Mouse (Mus musculus) left cerebral cortex, postnatal 14 days (tissue): ENCODE results near the gene Aipl1. TPM values are rescaled to one million over a fixed set of nuclear protein-coding genes. Genes with fewer than 3 reads are reported as not detected.
A peak's percentile ranks its signal among the peaks of the same experiment; 100 is the strongest.

Experiments used
- DNase-seq, 2 experiments: peaks; one replicate each; pipeline ENCODE4 v3.0.0; 2021 to 2022; ENCODE audit warnings: low spot score in 2 of 2, mixed read lengths in 1 of 2
- intact Hi-C: fragments of 180-260 bp; cut with DNase I; formaldehyde crosslinking; loops from one replicate; pipeline ENCODE4 v1.15.1; 2025
- total RNA-seq, 2 experiments: library from RNA; stranded (reverse); gene quantifications; 2 replicates each; pipeline ENCODE4 v1.2.3; 2021

The Aipl1 gene
- total RNA-seq, 2 experiments from 2014 or later: not detected

DNA sequence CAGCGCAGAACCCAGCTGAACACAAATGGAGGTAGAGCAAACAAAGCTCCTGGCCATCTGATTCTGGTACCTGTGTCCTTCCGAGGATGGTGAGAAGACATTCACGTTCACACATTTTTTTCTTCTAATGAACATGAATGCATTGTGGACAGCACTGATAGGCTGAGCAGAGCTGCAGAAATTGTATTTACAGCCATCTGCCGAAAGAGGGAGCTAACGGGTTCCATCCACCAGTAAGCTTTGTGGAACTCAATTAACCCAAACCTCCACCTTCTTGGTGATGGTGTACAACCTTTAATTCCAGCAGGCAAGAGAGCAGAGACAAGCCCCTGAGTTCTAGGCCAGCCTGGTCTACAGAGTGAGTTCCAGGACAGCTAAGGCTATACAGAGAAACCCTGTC is 11.5 kb downstream of the Aipl1 start:
- DNase-seq: peak in 1 of 2 experiments; percentile 46
- intact Hi-C loops: loop anchor here (10.0 kb wide), 1 partner anchor 171 kb away; no protein-coding TSS in a partner anchor

DNA sequence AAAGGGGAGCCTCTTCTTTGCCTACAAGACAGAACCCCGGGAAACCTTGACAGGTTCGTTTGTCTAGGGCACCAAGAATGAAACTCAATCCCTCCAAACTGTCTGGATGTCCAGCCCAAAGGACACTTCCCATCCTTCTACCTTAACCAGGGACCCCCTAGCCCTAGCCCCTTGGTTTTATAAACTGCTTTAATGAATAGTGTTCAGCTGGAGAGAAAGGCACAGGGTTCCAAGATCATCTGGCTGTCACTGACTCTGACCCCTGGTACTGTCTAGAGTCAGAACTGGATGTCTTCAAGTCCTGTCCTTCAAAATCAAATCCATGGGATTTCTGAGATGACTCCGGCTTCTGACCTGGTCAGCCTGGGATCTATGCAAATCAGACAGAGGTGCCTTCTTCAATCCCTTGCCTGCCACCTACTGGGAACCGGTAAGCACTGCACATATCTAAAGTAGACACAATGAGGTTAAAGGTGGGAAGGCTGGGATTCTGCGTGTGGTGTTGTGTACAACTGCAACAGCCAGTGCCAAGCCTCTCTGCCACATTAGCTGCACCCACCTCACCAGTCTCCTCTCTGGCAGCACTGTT is 13.0 kb downstream of the Aipl1 start:
- intact Hi-C loops: loop anchor here (5.0 to 10.0 kb wide), 3 partner anchors 169 to 352 kb away; no protein-coding TSS in a partner anchor
- peak; percentile 64 to 70 for DNase-seq

DNA sequence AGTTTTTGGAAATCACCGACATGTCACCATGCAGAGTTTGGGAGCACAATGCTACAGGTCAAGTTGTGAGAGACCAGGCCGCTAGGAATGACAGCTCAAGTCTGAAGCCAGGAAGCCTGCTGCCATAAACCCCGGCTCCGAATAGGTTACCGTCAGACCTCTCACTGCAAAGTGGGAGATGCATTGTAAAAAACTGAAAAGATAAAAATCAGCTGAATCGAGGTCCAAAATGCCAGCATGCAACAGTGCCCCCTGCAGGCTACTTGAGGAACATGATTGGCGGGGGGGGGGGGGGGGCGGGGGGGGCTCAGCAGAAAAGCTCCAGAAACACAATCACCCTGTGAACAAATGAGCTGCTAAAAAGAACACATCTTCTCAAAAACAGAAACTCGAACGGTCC is 13.7 kb downstream of the Aipl1 start:
- intact Hi-C loops: loop anchor here (5.0 to 10.0 kb wide), 3 partner anchors 169 to 351 kb away; no protein-coding TSS in a partner anchor
- DNase-seq: no peak

GRCm38 (mm10) chr11:72022827-72023226 is 14.5 kb downstream of the Aipl1 start:
- intact Hi-C loops: loop anchor here (5.0 to 10.0 kb wide), 3 partner anchors 168 to 351 kb away; no protein-coding TSS in a partner anchor
- no peak for DNase-seq

GRCm38 (mm10) chr11:72021015-72021414 is 16.3 kb downstream of the Aipl1 start:
- intact Hi-C loops: loop anchor here (5.0 to 10.0 kb wide), 3 partner anchors 166 to 349 kb away; no protein-coding TSS in a partner anchor
- no peak for DNase-seq

DNA sequence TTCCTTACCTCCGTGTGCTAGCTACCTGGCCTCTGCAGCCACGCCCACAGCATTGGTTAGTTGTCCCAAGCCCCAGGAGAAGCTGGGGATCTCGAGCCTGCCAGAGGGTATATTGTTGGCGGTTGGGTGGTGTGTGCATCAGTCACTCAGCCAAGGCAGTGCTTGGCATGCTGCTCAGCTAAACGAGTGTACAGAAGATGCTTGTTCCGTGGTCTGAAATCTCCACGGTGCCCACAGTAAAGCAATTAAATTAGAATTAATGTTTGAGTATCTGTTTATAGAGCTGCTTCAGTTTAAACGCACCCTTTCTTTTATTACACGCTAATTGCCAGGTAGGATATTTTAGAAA is 20.1 kb downstream of the Aipl1 start:
- DNase-seq: no peak
- intact Hi-C loops: no loop called here

DNA sequence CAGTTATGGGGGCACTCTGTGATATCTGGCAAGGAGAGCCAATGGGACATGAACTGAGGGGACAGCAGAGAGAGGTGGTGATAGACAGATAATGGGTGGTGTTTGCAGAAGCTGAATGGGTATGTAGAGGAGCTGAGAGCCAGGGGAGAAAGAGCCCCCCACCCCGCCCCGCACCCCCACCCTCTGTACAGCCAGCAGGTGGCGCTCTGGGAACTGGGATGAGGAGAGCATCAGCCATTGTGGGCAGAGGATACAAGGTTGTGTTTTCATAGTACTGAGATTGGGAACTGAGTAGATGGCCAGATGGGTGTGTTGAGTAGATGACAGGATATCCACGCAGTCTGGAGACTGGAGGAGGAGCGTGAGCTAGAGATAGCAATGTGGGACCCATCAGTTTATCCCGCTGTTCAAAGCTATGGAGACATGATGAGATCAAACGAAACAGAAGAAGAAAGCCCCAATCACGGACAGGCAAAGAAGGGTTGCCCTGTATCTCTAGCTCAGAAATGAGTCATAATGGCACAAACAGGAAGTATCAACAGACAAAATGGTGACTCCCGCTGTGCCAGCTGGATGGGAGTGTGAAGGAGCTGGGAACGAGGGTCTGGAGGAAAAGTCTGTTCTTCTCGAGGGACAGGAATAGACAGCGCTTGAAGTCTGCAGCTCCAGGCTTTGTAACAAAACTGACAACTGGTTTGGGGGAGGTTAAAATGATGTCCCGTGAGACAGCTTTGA is 20.6 kb downstream of the Aipl1 start:
- DNase-seq: no peak
- intact Hi-C loops: no loop called here

GRCm38 (mm10) chr11:72014674-72015073 is 22.6 kb downstream of the Aipl1 start:
- DNase-seq: no peak
- intact Hi-C loops: no loop called here

DNA sequence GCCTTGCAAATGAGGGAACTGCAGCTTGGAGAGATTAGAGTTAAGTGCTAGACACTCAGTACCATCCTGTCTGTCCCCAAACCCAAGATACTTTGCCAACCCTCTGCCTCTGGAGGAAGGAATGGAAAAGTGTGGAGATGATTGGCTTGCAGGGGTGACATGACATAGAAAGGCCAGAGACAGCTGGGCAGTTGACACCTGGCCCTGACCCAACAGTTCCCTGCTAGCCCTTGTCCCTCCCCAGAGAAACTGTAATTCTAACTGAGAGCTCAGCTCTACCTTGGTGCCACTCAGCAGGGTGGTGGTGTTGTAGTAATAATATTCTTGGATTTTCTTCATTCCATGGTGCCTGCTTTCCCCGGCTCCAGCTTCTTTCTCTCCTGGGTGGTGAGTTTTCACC is 25.4 kb downstream of the Aipl1 start:
- intact Hi-C loops: no loop called here
- no peak for DNase-seq

GRCm38 (mm10) chr11:72010940-72011722 is 26.2 kb downstream of the Aipl1 start:
- intact Hi-C loops: no loop called here
- no peak for DNase-seq

GRCm38 (mm10) chr11:72010367-72010766 is 26.9 kb downstream of the Aipl1 start:
- no peak for DNase-seq
- intact Hi-C loops: no loop called here

DNA sequence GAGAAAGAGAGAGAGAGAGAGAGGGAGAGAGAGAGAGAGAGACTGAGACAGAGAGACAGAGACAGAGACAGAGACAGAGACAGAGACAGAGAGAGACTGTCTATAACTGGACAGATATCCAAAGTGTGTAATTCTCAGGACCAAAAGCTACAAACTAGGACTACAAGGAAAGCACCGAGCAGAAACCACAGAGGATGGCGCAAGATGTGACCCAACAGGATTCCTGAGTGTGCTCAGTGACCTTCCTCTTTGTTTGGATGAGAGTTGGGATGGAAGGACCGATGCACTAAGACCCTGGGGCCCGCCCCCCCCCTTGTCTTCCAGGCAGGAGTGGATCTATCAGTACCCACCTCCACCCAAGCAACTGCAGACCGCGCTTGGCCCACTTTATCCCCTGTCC is 31.8 kb downstream of the Aipl1 start:
- no peak for DNase-seq
- intact Hi-C loops: no loop called here

DNA sequence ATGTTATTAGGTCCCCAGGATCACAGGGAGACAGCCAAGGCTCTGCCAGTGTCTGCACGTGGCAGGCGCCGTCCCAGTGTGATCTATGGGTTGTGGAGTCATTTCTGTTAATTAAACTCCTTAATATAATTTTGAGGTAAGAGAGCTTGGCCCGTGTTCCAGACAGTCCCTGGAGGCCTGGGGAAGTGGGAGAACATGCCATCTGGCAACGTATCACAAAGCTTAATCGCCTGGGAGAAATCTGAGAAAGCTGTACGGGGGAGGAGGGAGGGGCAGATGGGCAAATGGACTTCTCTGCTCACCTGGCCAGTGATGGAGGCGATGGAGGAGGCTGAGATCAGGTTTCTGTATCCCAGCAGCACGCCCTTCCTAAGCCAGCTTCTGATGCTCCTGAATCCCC is 34.1 kb downstream of the Aipl1 start:
- no peak for DNase-seq
- intact Hi-C loops: no loop called here

DNA sequence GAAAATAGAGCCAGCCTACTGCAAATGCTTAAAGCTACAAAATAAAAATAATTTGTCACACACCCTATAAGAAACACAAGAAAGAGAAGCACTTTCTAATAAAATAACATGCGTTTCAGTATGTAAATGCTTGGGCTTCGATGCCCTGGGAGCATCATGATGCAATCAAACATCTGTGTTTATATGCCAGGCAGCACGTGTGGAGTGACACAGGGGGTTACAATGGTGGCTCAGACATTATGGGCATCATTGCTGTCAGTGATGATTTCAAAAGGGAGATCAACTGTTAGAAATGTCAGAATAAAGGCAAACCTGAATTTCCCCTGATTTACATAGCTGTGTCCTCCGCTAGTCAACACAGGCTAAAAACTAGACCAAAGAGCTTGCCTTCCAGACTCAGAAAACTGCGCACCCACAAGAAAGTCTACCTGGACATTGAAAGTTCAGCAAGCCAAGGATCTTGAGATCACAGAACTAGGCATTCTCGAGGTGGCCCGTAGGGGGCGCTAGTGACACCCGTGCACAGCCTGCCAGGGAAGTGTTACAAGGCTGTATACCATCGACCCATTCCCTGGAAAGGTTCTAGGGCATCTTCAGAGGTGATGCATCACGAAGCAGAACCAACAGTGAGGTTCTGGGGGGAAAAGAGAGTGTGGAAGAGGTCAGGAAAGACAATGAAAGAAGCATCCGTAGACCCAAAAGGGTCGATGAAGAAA is 35.0 kb downstream of the Aipl1 start:
- intact Hi-C loops: no loop called here
- no peak for DNase-seq

- intact Hi-C loops: no loop called here
- no peak for DNase-seq
Measured at GRCm38 (mm10) chr11:72000194-72000593, 37.1 kb downstream of the Aipl1 start.

- intact Hi-C loops: no loop called here
- peak in 1 of 2 experiments; percentile 29 for DNase-seq
Measured at GRCm38 (mm10) chr11:71996805-71997204, 40.5 kb downstream of the Aipl1 start.

- intact Hi-C loops: no loop called here
- peak; percentile 56 to 75 for DNase-seq
Measured at GRCm38 (mm10) chr11:71995968-71996511, 41.3 kb downstream of the Aipl1 start.

GRCm38 (mm10) chr11:71992438-71992837 is 44.9 kb downstream of the Aipl1 start:
- intact Hi-C loops: no loop called here
- no peak for DNase-seq

GRCm38 (mm10) chr11:71991541-71991940 is 45.8 kb downstream of the Aipl1 start:
- intact Hi-C loops: no loop called here
- DNase-seq: peak; percentile 29 to 41
